Mouse (Mus musculus) layer of hippocampus, adult 8-10 months (tissue): ENCODE results near the gene Cldnd2. TPM values are rescaled to one million over a fixed set of nuclear protein-coding genes. Genes with fewer than 3 reads are reported as not detected.

Experiments used
- microRNA-seq, 2 experiments: library from miRNA; unstranded; fragments of <30 nt; microRNA quantifications; one replicate each; pipeline ENCODE4 v1.2.0; 2022
- total RNA-seq, 4 experiments: library from RNA; stranded (reverse); gene quantifications; 2 replicates each; pipeline ENCODE4 v1.2.4; 2022

The Cldnd2 gene
- total RNA-seq, 4 experiments from 2014 or later, result not detected

Small RNA genes lying within 50 kb of the gene (microRNA-seq; reads per million reads assigned to microRNA genes)
- 0.51 to 2.9 reads per million in 2 experiments for gene Mir7051

Other genes starting within 250 kb of the Cldnd2 start
- gene Zfp715, start 127.5 kb upstream of the Cldnd2 start, total RNA-seq, result 10 to 100 TPM; 22.7 to 26.8 (median 25.6) TPM
- 1 to 10 TPM in 2 of 4 experiments, under 1 TPM in 2; 0.68 to 2.8 (median 1.7) TPM for gene Siglecf, start 89.4 kb upstream of the Cldnd2 start, total RNA-seq
- under 1 TPM in 1 of 4 experiments, not detected in 3; 0.17 TPM for gene Siglecg, start 32.6 kb upstream of the Cldnd2 start, total RNA-seq
- gene Lim2, start 13.1 kb upstream of the Cldnd2 start, total RNA-seq, result not detected
- under 1 TPM in 1 of 4 experiments, not detected in 3; 0.45 TPM for gene Nkg7, start 3.7 kb upstream of the Cldnd2 start, total RNA-seq
- 10 to 100 TPM; 59.8 to 75.6 (median 69.4) TPM for gene Etfb, start 3.3 kb downstream of the Cldnd2 start, total RNA-seq
- 1 to 10 TPM in 2 of 4 experiments, under 1 TPM in 1, not detected in 1; 0.65 to 2.6 (median 1.7) TPM for gene Gm45233, start 3.3 kb downstream of the Cldnd2 start, total RNA-seq
- gene Vsig10l, start 22.4 kb downstream of the Cldnd2 start, total RNA-seq, result 1 to 10 TPM; 2.3 to 4.5 (median 3.9) TPM
- gene Iglon5, start 49.3 kb downstream of the Cldnd2 start, total RNA-seq, result 10 to 100 TPM; 21.4 to 23.8 (median 22.9) TPM
- not detected for gene 4931406B18Rik, start 65.2 kb downstream of the Cldnd2 start, total RNA-seq
- 10 to 100 TPM in 2 of 4 experiments, 1 to 10 TPM in 2; 4.2 to 16.9 (median 9.6) TPM for gene Cd33, start 103.6 kb downstream of the Cldnd2 start, total RNA-seq
- gene Zfp658, start 121.5 kb downstream of the Cldnd2 start, total RNA-seq, result 1 to 10 TPM; 5.5 to 7.2 (median 6.4) TPM
- 10 to 100 TPM; 18.5 to 20.4 (median 19.2) TPM for gene Zfp719, start 138.8 kb downstream of the Cldnd2 start, total RNA-seq
- under 1 TPM in 2 of 4 experiments, not detected in 2; 0.14 to 0.25 TPM for gene Zfp819, start 166.4 kb downstream of the Cldnd2 start, total RNA-seq
- gene Ceacam18, start 193.9 kb downstream of the Cldnd2 start, total RNA-seq, result under 1 TPM in 1 of 4 experiments, not detected in 3; 0.31 TPM
- 1 to 10 TPM; 1.3 to 2.6 (median 1.5) TPM for gene Siglece, start 219.4 kb downstream of the Cldnd2 start, total RNA-seq
- 10 to 100 TPM in 1 of 4 experiments, 1 to 10 TPM in 3; 7.5 to 12.3 (median 9.8) TPM for gene Ctu1, start 231.2 kb downstream of the Cldnd2 start, total RNA-seq
- not detected for gene Klk14, start 249.6 kb downstream of the Cldnd2 start, total RNA-seq